Mouse (Mus musculus): ENCODE data around the gene Ces1b. TPM values are rescaled to one million over a fixed set of nuclear protein-coding genes. Genes with fewer than 3 reads are reported as not detected.

Ces1b gene
- polyA plus RNA-seq, 1 experiment from 2014 or later: not detected

Other genes starting within 250 kb of the Ces1b start
- gene Lpcat2, start 224.7 kb downstream of the Ces1b start, polyA plus RNA-seq (2015; fragmentation: Nextera tagmentation; extraction: Ambion mirVana): 11.3 and 13.9 TPM in 2 replicates
- gene Capns2, start 178.6 kb downstream of the Ces1b start, polyA plus RNA-seq (2015; fragmentation: Nextera tagmentation; extraction: Ambion mirVana): 0.27 and 0.91 TPM in 2 replicates
- 0.13 TPM in 1 of 2 replicates, not detected in the other for gene Slc6a2, start 119.9 kb downstream of the Ces1b start, polyA plus RNA-seq (2015; fragmentation: Nextera tagmentation; extraction: Ambion mirVana)
- gene Ces1a, start 31.8 kb downstream of the Ces1b start, polyA plus RNA-seq (2015; fragmentation: Nextera tagmentation; extraction: Ambion mirVana): not detected in 2 replicates
- gene Ces1c, start 51.3 kb upstream of the Ces1b start, polyA plus RNA-seq (2015; fragmentation: Nextera tagmentation; extraction: Ambion mirVana): not detected in 2 replicates
- 0.21 and 0.61 TPM in 2 replicates for gene Ces1d, start 117.8 kb upstream of the Ces1b start, polyA plus RNA-seq (2015; fragmentation: Nextera tagmentation; extraction: Ambion mirVana)
- gene Ces1e, start 149.6 kb upstream of the Ces1b start, polyA plus RNA-seq (2015; fragmentation: Nextera tagmentation; extraction: Ambion mirVana): not detected in 2 replicates
- gene Ces1f, start 199.7 kb upstream of the Ces1b start, polyA plus RNA-seq (2015; fragmentation: Nextera tagmentation; extraction: Ambion mirVana): not detected in 2 replicates

All from neural tube, embryonic 13.5 days (tissue).